Mouse (Mus musculus) cerebral cortex, adult 2 months (tissue): ENCODE results near the gene Tbc1d17.

Experiments used
- whole genome bisulfite sequencing: fragments of 180-500 bp; shearing (Covaris S2); methylation state at CpG from one replicate; pipeline ENCODE4 v1.1.7; 2018; 5-methylcytosine and 5-hydroxymethylcytosine counted together

The Tbc1d17 gene

DNA sequence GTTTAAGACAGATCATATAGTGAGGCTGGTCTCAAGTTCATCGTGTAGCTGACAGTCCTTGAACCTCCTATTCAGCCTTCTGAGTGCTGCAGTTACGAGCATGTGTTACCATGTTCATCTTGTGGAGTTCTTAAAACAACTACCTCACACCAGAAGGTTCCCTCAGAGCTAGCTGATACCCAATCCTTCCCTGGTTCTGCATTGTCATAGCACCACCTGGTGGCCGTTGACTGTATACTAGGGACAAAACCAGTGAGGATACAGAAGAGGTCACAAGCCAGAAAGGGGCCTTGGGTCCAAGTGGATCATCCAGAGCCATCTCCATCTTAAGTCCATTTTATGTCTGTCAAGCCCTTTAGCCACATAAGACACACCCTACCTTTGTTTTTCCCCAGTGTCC is 24.0 kb downstream of the Tbc1d17 start:
- 3% methylated on average over 3 of the region's 3 CpGs for WGBS

DNA sequence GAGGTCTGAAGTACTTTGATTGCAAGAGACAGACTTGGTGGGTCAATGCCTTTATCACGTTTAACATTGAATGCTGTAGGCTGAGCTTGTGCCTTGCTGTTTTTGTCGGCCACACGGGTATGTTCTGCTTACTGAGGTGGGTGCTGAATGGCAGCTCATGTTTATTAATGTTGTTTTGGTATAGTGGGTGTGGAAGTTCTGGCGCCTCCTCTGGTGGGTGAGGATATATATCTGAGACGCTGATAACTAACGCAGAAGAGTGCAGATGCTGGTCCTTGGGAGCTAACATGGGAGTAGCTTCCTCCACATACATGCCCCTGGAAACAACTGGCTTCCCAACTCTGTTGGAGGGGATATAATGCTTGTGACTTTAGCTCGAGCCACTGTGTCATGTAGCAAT is 25.5 kb downstream of the Tbc1d17 start:
- 22% methylated on average over 7 of the region's 7 CpGs for WGBS

DNA sequence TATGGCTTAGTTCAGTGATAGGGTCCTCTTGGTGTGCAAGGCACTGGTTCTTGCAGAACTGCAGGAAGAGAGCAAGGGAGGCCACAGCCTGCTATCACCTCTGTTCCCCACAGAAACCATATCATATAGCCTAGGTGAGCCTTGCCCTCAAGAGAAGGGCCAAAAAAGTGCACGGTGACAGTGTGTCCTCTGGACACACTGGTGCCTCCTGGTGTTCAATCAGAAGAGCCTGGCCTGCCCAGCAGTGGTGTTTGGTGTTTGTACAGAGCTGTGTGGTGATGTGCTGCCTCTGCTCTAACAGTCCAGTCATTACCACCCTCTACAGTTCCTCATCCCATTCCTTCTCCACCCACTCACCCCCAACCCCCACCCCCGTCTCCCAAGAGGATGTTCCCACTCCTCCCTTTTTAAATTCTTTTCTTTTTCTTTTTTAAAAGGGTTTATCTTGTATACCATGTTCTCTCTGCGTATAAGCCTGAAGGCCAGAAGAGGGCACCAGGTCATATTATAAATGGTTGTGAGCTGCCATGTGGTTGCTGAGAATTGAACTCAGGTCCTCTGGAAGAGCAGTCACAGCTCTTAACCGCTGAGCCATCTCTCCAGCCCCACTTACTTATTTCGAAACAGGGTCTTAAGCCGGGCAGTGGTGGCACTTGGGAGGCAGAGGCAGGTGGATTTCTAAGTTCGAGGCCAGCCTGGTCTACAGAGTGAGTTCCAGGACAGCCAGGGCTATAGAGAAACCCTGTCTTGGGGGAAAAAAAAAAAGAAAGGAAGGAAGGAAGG is 27.0 kb downstream of the Tbc1d17 start:
- WGBS: 83% methylated on average over 7 of the region's 7 CpGs

DNA sequence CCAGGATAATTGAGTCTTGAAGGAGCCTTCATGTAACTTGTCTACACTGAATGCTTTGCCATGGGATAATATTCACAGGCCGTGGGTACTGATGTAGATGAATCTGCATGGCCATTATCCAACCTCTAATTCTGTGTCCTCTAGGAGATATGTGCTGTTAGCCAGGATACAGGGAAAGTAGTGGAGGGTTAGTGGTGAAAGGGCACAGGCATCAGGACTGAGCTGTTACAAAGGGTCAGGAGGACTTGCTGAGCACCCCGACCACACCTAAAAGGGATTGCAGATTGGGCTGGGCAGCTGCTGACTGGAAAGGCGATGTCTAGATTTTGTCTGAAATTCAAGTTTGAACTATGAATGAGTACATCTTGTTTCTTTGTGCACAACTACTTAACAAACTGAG is 28.4 kb downstream of the Tbc1d17 start:
- WGBS: 73% methylated on average over 3 of the region's 3 CpGs

DNA sequence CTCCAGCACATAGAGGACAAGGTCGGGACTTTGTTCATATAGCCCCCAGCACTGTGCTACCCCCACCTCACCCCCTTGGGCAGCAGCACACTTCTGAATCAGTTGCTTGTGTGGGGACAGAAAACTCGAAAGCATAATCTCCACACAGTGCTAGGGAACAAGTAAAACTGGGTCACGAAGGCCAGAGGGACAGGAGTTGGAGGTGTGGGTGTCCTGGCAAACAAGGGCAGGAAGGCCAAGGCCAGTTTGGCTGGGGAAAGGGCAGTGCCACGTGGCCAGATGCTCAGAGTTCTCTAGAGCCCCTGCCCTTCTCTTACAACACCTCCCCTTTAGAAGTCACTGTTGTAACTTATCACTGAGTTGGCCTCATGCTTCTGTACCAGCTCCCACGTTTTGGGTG is 29.0 kb downstream of the Tbc1d17 start:
- WGBS: 39% methylated on average over 5 of the region's 5 CpGs

DNA sequence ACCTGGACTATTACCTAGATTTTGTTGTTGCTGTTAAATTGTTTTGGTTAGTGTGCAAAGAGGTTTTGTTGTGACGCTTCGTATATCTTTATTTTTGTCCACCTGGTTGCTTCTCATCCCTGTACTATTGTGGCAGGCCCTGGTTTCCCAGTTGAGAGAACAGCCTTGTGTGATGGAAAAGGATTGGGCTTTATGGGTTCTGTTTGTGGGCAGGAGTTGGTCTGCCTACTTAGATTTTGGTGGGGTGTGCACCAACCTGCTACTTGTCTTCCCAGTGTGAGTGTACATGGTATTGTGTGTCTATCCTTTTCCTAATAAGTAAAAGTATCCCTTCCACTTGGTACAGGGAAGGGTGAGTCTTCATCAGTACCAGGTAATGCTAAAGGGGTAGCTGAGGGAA is 29.5 kb downstream of the Tbc1d17 start:
- WGBS: 80% methylated on average over 2 of the region's 2 CpGs

DNA sequence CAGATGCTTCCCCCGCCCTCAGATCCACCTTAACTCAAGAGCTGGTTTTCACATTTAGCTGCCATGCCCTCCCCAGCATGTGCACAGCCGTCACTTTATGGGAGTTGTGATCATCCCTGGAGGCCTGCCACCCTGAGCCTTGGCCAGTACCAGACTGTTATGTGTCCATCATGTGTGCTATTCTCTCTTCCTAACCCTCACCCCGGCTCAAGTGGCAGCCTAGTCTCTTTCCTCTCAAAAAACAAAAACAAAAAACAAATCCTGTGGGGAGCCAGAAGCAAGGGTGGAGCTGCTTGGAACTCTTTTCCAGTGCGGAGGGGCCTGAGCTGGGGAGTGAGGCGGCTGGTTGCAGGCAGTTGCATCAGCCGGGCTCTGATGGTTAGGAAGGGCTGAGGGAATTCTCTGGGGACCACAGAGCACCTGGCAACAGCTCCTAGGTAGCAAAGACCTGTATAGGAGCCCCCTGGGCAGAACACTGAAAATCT is 30.1 kb downstream of the Tbc1d17 start:
- WGBS: 23% methylated on average over 6 of the region's 6 CpGs

DNA sequence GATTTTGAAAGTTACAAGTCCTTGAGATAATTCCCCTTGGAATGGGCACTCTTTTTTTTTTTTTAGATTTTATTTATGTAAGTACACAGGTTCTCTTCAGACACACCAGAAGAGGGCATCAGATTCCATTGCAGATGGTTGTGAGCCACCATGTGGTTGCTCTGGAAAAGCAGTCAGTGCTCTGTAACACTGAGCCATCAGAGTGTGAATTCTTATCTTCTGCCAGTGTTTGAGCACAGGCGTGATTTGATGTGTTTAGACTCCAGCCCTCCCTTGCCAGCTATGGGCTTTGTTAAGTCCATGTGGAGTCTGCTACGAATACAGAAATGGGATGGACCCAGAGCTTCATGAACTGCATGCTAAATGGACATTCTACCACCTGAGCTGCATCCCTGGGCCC is 30.7 kb downstream of the Tbc1d17 start:
- WGBS: 21% methylated on average over 2 of the region's 2 CpGs

DNA sequence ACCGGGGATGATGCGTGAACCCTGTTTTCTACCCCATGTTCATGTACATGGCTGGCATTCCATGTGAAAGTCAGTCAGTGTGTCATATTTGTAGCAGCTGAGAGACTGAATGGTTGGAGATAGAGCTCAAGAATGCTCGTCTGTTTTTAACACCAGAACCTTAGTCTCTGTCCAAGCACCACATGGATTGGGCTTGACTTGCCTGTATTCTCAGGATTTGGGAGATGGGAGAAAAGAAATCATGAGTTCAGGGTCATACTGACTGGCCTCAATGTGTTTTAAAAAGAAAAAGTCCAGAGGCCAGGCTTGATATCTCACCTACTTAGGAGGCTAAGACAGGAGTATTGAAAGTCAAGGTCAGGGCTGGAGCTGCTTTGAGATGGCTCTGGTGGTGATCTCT is 31.4 kb downstream of the Tbc1d17 start:
- 13% methylated on average over 3 of the region's 3 CpGs for WGBS

DNA sequence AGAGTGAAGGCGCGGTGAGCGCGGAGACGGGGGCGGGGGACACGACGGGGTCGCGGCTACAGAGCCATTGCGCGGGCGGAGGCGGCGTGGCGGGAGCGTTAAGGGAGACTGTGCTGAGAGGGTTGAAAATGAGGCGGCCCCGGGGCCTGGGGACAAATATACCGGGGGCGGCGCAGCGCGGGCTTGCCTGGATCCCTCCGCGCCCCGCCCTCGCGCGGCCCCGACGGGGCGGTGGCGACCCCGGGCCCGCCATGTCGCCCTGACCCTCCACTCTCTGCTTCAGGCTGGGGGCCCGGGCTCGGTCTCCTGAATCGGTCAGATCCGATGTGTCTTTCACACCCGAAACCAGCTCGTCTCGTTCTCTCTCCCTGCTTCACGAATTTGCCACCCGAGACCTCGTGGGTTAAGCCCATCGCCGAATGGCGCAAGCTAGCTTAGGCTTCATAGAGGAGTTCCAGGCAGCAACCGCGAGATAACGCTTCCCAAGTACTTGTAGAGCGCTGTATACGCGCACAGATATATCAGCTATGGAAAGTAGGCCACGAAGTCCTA is 32.3 kb downstream of the Tbc1d17 start, which contains the start of gene Atf5:
Gene Atf5 (minus strand): TSS at position 189 of the 552 bp plus-strand sequence.
- WGBS: under 1% methylated on average over 48 of the region's 57 CpGs

DNA sequence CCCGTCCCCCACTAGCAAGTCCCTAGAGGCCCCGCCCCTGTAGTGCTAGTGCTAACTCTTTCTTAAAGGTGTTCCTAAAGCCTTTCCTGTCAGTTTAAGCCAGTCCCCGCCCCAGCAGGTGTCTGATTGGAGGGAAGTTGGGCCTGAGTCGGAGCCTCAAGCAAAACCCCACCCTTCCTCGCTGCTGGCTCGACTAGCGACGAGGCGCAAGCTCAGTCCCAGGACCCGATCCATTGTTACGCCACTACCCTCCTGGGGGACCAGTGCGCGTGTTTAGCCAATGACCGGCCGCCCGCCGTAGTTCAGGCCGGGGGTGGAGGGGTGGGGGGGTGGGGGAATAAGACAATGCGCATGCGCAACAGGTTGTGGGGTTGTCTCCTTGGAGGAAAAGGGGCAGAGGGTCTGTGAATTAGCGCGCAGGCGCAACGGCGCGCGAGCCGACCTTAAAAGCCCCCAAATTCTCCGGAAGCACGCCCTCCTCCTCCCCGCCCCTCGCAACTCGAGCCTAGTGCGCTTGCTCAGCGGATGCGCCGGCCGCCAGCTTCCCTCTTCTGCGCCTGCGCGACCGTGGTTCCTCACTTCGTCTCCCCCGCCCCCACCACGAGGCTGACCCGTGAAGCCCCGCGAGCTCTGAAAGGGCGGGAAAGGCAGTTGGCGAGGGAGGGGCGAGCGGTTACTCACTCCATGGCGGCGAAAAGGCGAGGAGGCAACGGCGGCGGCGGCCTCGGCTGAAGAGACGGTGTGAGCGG is 33.0 kb downstream of the Tbc1d17 start, which contains the start of the genes Nup62 and Il4i1:
Gene Nup62 (plus strand): TSS at position 368 of the 749 bp plus-strand sequence.
Gene Il4i1 (plus strand): TSS at position 667 of the 749 bp plus-strand sequence.
- WGBS: 0% methylated on average over 60 of the region's 62 CpGs

DNA sequence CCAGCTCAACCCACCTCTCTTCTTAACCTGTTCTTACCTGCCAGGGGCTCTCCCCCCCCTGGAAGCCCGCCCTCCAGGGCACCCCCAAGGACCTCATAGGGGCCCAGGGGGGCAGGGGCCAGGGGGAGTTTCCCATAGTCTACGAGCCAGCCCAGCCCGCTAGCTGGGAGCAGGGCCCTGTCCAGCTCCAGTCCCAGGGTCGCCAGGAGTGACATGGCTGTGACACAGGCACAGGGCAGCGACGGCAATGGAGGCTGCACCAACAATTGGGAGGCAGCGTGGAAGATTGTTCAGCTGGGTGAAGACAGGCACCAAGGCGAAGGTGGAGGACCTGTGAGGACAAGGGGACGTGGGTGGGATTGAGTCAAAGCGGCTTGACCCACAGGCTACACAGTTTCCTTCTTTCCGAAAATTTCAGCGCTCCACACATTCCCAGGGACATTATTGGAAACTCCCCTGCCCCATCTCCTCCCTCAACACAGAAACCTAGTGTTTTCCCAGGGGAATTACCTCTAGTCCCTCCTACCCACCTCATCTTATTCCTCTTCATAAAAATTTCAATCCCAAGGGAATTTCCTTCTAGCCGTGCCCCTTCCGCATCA is 33.8 kb downstream of the Tbc1d17 start:
- WGBS: 37% methylated on average over 14 of the region's 14 CpGs

DNA sequence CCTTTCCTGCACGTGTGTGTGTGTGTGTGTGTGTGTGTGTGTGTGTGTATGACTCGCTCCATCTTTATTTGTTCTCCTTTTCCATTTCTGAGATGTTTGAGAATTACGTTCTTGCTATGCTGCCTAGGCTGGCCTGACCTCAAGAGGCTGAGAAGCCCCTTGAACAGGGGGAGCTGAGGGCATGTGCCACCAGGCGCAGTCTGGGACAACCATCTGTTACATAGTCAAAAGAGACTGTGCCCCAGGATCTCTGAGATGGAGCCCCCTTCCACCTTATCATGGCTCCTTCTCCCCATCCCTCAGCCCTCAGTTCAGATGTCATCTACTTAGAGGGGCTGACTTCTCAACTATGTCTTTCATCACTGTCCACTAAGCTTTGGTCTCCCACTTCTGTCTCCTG is 34.5 kb downstream of the Tbc1d17 start:
- 89% methylated on average over 4 of the region's 4 CpGs for WGBS

DNA sequence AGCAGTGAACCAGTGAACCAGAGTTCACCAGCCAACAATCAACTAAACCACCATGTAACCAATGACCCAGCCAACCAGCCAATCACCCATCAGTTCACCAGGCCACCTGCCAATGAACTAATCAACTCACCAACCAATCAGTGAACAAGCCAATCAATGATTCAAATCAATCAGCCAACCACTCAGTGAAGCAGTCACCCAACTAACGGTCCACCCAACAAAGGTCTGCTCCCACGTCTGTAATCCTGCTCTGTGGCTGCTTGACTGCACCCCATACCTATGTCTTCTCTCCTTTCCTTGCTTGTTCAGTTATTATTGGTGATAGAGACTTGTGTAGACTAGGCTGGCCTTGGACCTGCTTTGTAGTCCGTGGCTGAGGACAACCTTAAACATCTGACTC is 34.9 kb downstream of the Tbc1d17 start:
- WGBS: 94% methylated on average over 3 of the region's 3 CpGs

DNA sequence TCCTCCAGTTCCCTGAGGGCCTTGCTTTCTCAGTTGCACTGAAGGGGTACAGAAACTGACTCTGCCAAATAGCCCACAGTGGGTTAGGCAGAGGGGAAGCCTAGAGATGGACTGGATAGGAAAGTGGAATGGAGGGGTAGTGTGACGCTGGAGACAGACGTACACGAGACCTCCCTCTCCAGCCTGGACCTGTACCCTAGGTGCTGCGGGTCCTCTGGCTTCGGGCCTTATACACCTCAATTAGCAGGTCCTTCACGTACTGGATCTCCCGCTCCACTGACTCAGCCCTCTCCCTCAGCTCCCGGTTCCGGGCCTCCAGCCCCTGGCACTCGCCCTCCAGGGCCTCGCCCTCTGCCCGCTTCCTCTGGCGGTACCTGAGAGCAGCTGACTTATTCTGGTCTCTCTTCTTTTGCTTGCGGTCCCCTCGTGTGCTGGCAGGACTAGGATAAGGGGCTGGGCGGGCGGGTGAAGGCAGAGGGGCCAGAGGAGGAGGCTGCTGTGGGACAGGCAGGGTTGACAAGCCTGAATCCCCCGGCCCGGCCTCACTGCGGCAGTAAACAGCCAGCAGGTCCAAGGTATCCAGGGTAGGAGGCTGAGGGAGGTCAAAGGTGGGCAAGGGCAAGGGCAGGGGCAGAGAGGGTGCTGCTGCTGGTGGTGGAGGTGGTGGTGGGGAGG is 36.1 kb downstream of the Tbc1d17 start:
- 96% methylated on average over 20 of the region's 20 CpGs for WGBS

DNA sequence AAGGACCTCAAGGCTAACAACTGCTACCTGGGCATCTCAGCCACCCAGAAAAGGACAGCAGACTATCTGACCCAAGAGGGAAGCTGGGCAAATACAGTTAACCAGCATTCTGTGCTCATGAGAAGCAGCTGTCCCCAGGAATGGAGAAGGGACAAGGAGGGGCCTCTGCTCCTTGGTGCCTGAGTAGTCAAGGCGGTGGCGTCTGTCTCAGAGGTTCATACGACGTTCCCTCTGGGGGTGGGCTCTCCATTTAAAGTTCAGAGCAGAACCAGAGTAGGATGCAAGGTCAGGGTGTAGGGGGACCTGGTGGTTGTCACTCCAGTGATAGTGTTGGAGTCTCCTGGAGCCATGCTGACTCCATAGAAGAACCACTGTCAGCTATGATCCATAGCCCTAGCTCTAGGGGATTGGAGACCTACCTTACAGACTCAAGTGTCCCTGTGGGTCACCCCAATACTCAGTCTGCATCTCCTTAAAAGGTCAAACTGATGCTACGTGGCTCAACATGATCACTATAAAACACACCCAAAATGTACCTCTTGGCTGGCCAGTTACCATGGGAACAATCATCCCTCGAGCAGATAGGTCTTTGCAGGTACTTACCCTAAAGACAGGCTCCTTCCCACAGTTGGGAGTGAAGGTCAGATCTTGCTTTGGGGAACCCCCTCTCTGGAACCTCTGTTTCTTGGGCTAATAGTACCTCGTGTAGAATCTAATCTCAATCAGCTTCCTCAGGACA is 37.9 kb downstream of the Tbc1d17 start:
- WGBS: 90% methylated on average over 7 of the region's 7 CpGs

DNA sequence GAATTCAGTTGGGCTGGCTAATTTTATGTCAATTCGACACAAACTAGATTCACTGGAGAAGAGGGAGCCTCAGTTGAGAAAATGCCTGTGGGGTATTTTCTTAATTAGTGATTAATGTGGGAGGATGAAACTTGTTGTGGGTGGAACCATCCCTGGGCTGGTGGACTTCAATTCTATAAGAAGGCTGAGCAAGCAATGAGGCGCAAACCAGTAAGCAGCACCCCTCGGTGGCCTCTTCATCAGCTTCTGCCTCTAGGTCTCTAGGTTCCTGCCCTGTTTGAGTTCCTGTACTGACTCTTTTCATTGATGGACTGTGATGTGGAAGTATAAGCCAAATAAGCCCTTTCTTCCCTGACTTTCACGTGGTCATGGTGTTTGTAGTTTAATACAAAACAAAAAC is 38.5 kb downstream of the Tbc1d17 start:
- 82% methylated on average over 4 of the region's 4 CpGs for WGBS

DNA sequence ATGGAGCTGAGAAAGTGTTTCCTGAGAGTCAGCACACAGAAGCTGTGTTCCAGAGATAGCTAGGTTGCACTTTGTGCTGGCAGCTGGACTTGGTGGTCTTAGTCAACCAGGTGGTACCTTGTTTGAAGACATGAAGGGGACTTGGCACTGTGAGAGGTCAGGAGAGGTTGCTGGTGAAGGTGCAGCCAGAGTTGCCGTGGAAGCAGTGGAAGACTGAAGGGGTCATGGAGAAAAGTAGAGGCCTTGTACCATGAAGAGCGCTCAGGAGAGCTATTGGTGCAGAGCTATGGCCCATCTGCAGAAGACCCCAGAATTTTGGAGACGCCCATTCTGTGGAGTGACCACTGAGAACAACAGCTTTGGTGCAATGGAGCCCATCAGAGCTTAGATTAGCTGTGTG is 39.4 kb downstream of the Tbc1d17 start:
- WGBS: 98% methylated on average over 3 of the region's 3 CpGs

DNA sequence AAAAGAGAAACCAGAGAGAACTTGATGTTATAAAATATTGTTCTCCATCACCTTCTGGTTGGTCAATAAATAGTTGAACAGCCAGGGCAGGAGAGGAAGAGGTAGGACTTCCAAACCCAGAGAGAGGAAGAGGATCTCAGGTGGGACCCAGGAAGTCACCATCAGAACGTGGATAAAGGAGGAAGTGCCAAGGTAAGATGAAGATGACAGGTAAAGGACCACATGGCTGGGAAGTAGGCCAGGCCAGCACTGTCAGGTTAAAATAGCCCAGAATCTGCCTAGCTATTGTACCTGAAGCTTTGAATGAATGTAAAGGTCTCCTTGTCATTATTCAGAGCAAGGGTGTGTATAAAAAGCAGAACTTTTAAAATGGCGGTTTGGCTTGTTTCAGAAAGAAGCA is 40.0 kb downstream of the Tbc1d17 start:
- 84% methylated on average over 2 of the region's 2 CpGs for WGBS

DNA sequence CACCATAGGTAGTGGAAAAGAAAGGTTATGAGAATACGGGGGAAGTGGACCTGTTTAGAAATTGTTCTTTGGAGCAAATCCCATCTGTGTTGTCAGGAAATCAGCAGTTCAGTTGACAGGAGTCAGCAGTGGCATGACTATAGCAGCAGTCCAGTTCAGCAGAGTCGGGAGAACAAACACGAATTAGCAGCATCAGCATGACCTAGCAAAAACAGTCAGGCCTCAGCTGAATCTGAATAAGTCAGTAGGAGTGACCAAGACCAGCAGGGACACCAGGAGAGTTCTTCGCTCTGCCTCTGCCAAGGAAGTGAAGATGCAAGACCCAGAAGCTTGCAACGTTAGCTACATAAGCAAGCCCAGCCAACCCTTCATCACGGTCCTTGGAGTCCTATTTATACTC is 56.1 kb downstream of the Tbc1d17 start:
- 76% methylated on average over 6 of the region's 6 CpGs for WGBS

DNA sequence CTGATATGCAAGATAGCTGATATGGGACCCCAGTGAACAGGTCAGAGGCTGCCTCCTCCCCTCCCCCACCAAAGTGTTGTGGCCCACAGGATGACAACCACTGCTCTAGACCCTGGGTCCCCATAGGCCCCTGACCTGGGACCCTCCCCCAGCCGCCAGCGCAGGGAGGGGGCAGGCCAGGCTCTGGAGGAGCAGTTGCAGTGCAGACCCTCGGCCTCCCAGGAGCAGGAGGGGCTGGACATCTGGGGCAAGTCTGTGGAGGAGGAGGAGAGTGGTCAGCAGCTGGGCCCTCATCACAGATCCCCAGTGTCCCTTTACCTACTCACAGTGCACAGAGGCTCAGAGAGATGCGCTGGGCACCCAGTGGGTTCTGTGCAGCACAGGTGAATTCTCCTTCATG is 58.8 kb downstream of the Tbc1d17 start:
- 79% methylated on average over 4 of the region's 4 CpGs for WGBS
